Mouse (Mus musculus): ENCODE data around the gene Pcbp3. TPM values are rescaled to one million over a fixed set of nuclear protein-coding genes. Genes with fewer than 3 reads are reported as not detected.

Pcbp3 gene
- total and polyA plus RNA-seq, 3 experiments = not detected

GRCm38 (mm10) chr10:76970974-76971373 lies 9.3 kb upstream of the Pcbp3 start:
- in situ Hi-C loops (cut with MboI; ENCODE audit: low pct_ligation_motif_present, low pct_unique_long_range_greater_than_20kb, low sequenced_read_pairs) = no loop called here
- Histone ChIP-seq H3K27me3 (replicated peaks) (peaks cover 30% of the 10 kb centered on the region), H3K4me1 (ENCODE audit: control insufficient read depth in 1 of 2, insufficient read depth in 2 of 2) (no peaks in the 10 kb centered on the region), H3K4me2 (ENCODE audit: insufficient read depth, low read depth, poor library complexity, severe bottlenecking) (no peak overlapping the region), H3K9ac (ENCODE audit: insufficient read depth, low read depth) (no peak overlapping the region), H3K27ac (ENCODE audit: insufficient read depth, low read depth) (no peak overlapping the region), H3K36me3 (replicated peaks in 1 of 2; ENCODE audit: control insufficient read depth in 1 of 2, insufficient read depth in 1 of 2, low read length in 1 of 2) (no peaks in the 10 kb centered on the region), H3K9me3 (replicated peaks; ENCODE audit: low read length) (no peaks in the 10 kb centered on the region), H3K79me2 (replicated peaks; ENCODE audit: control insufficient read depth, extremely low read depth, insufficient read depth, poor library complexity, severe bottlenecking) (no peaks in the 10 kb centered on the region), H3K4me3 (replicated peaks in 1 of 3; ENCODE audit: low read depth in 2 of 3, low read length in 2 of 3, poor library complexity in 1 of 3) (no peak overlapping the region)
- no peak for DNase-seq (ENCODE audit: extremely low read depth)
- no peak for TF ChIP-seq POLR2AphosphoS2 (IDR thresholded peaks at IDR 0.05; ENCODE audit: low read depth, low read length)
- no peak for TF ChIP-seq GABPA (IDR thresholded peaks at IDR 0.05; ENCODE audit: insufficient replicate concordance, low read depth, low read length)
- no peak for TF ChIP-seq BHLHE40 (IDR thresholded peaks at IDR 0.05; ENCODE audit: low read depth, low read length)
- no peak for TF ChIP-seq SIN3A (IDR thresholded peaks at IDR 0.05; ENCODE audit: low read length)
- no peak for TF ChIP-seq USF2 (conservative IDR thresholded peaks at IDR 0.05; ENCODE audit: low read depth, low read length)
- dilution Hi-C loops (cut with MboI; ENCODE audit: extremely low pct_ligation_motif_present, extremely low pct_unique_long_range_greater_than_20kb, low sequenced_read_pairs) = no loop called here

- in situ Hi-C loops (cut with MboI; ENCODE audit: low pct_ligation_motif_present, low pct_unique_long_range_greater_than_20kb, low sequenced_read_pairs) (no loop called here), dilution Hi-C loops (cut with MboI; ENCODE audit: extremely low pct_ligation_motif_present, extremely low pct_unique_long_range_greater_than_20kb, low sequenced_read_pairs) (no loop called here)
- Histone ChIP-seq H3K9ac (ENCODE audit: insufficient read depth, low read depth) (no peak overlapping the region), H3K4me3 (replicated peaks in 1 of 3; ENCODE audit: low read depth in 2 of 3, low read length in 2 of 3, poor library complexity in 1 of 3) (no peak overlapping the region), H3K27me3 (replicated peaks) (peaks cover 30% of the 10 kb centered on the region), H3K27ac (ENCODE audit: insufficient read depth, low read depth) (no peak overlapping the region), H3K36me3 (replicated peaks in 1 of 2; ENCODE audit: control insufficient read depth in 1 of 2, insufficient read depth in 1 of 2, low read length in 1 of 2) (no peaks in the 10 kb centered on the region), H3K4me1 (ENCODE audit: control insufficient read depth in 1 of 2, insufficient read depth in 2 of 2) (no peaks in the 10 kb centered on the region; a peak in 1 of 4 replicates), H3K4me2 (ENCODE audit: insufficient read depth, low read depth, poor library complexity, severe bottlenecking) (no peak overlapping the region), H3K79me2 (replicated peaks; ENCODE audit: control insufficient read depth, extremely low read depth, insufficient read depth, poor library complexity, severe bottlenecking) (no peaks in the 10 kb centered on the region), H3K9me3 (replicated peaks; ENCODE audit: low read length) (peaks cover 6% of the 10 kb centered on the region)
- no peak for TF ChIP-seq MEF2A (IDR thresholded peaks at IDR 0.05; ENCODE audit: borderline replicate concordance, low read depth, low read length)
- TF ChIP-seq CTCF (conservative IDR thresholded peaks at IDR 0.05 in 1 of 2, IDR thresholded peaks at IDR 0.05 in 1 of 2; ENCODE audit: low read depth in 2 of 2, low read length in 2 of 2) = no peak
- no peak for TF ChIP-seq USF2 (conservative IDR thresholded peaks at IDR 0.05; ENCODE audit: low read depth, low read length)
- TF ChIP-seq TCF12 (IDR thresholded peaks at IDR 0.05; ENCODE audit: low read depth, low read length) = no peak
- no peak for TF ChIP-seq ZMIZ1 (IDR thresholded peaks at IDR 0.05; ENCODE audit: low read depth, low read length)
- TF ChIP-seq CHD1 (IDR thresholded peaks at IDR 0.05; ENCODE audit: low read depth, low read length) = no peak
- TF ChIP-seq CHD2 (IDR thresholded peaks at IDR 0.05; ENCODE audit: low read length) = no peak
- no peak for TF ChIP-seq IRF4 (IDR thresholded peaks at IDR 0.05; ENCODE audit: low read depth, low read length)
- TF ChIP-seq MXI1 (IDR thresholded peaks at IDR 0.05; ENCODE audit: low read depth, low read length) = no peak
- no peak for TF ChIP-seq ELF1 (IDR thresholded peaks at IDR 0.05; ENCODE audit: low read depth, low read length)
- no peak for TF ChIP-seq POLR2AphosphoS2 (IDR thresholded peaks at IDR 0.05; ENCODE audit: low read depth, low read length)
- TF ChIP-seq BHLHE40 (IDR thresholded peaks at IDR 0.05; ENCODE audit: low read depth, low read length) = no peak
- no peak for TF ChIP-seq USF1 (IDR thresholded peaks at IDR 0.05; ENCODE audit: low read depth, low read length)
- DNase-seq (ENCODE audit: extremely low read depth) = no peak
Observed at GRCm38 (mm10) chr10:76964436-76964835, 2.7 kb upstream of the Pcbp3 start.

All from CH12.LX (cell line).